Mouse (Mus musculus) CD4-positive naive resting alpha-beta T cell, adult 57 days (primary cell): Measurements from ENCODE around the gene Zc2hc1b. TPM values are rescaled to one million over a fixed set of nuclear protein-coding genes. Genes with fewer than 3 reads are reported as not detected.

Experiments used
- total RNA-seq: library from RNA; stranded (reverse); gene quantifications from one replicate; pipeline ENCODE4 v1.2.4, GENCODE M21; 2023

The Zc2hc1b gene
- total RNA-seq, result not detected

GRCm38 (mm10) chr10:13177973-13178624, at the start of gene Zc2hc1b:
Gene Zc2hc1b (minus strand): TSS chr10:13178023.

GRCm38 (mm10) chr10:13192731-13193351, 15.0 kb upstream of the Zc2hc1b start, which contains the start of gene Ltv1:
Gene Ltv1 (minus strand): TSS chr10:13193168.

Other genes starting within 250 kb of the Zc2hc1b start
- gene Stx11, start 213.7 kb downstream of the Zc2hc1b start, total RNA-seq, result 4.8 TPM
- gene Sf3b5, start 172.7 kb downstream of the Zc2hc1b start, total RNA-seq, result 9.5 TPM
- 1.4 TPM for gene Plagl1, start 117.5 kb downstream of the Zc2hc1b start, total RNA-seq
- 64.6 TPM for gene Ltv1, start 15.1 kb upstream of the Zc2hc1b start, total RNA-seq